Mouse (Mus musculus) left cerebral cortex, postnatal 4 days (tissue): ENCODE results near the gene Dpm1. TPM values are rescaled to one million over a fixed set of nuclear protein-coding genes. Genes with fewer than 3 reads are reported as not detected.

ENCODE experiments used
- DNase-seq: peaks from one replicate; pipeline ENCODE4 v3.0.0-alpha.2; 2022
- intact Hi-C: fragments of 180-260 bp; cut with DNase I; formaldehyde crosslinking; loops from one replicate; pipeline ENCODE4 v1.15.1; 2025
- microRNA-seq: library from miRNA; unstranded; fragments of <30 nt; microRNA quantifications from one replicate; pipeline ENCODE4 v1.2.0, GENCODE M21; 2022
- total RNA-seq, 2 experiments: library from RNA; stranded (reverse); gene quantifications; 2 replicates each; pipeline ENCODE4 v1.2.3; 2021

Dpm1 gene
- total RNA-seq, 2 experiments from 2014 or later, result 29.7 to 41.5 TPM

- DNase-seq, result no peak
- intact Hi-C loops, result no loop called here
These were observed 61.2 kb downstream of the Dpm1 start for GRCm38 (mm10) chr2:168168892-168169799.

GRCm38 (mm10) chr2:168167781-168168180 is 62.6 kb downstream of the Dpm1 start:
- DNase-seq, result no peak
- intact Hi-C loops, result no loop called here

GRCm38 (mm10) chr2:168166750-168167460 is 63.5 kb downstream of the Dpm1 start:
- no peak for DNase-seq
- intact Hi-C loops, result no loop called here

- DNase-seq, result no peak
- intact Hi-C loops, result no loop called here
These were observed 68.4 kb downstream of the Dpm1 start for GRCm38 (mm10) chr2:168161978-168162377.

GRCm38 (mm10) chr2:168161514-168161971 is 68.8 kb downstream of the Dpm1 start:
- no peak for DNase-seq
- intact Hi-C loops, result no loop called here

GRCm38 (mm10) chr2:168160370-168160930 is 69.9 kb downstream of the Dpm1 start:
- intact Hi-C loops, result no loop called here
- DNase-seq, result no peak

Small RNA genes within 50 kb of the gene (microRNA-seq; reads per million reads assigned to microRNA genes)
- gene Gm24561, result not detected

Other genes with a start within 250 kb of the Dpm1 start
- gene Ripor3, start 220.0 kb downstream of the Dpm1 start, total RNA-seq, result under 1 TPM; 0.52 to 0.64 TPM
- gene Pard6b, start 149.6 kb downstream of the Dpm1 start, total RNA-seq, result 1 to 10 TPM; 4.3 to 4.9 TPM
- gene Adnp, start 23.5 kb downstream of the Dpm1 start, total RNA-seq, result 100 to 1,000 TPM; 146 to 147 TPM
- 10 to 100 TPM; 28.5 to 33.7 TPM for gene Gm20716, start 227 bp downstream of the Dpm1 start, total RNA-seq
- gene Mocs3, start within 50 bp of the Dpm1 start, total RNA-seq, result 10 to 100 TPM; 15.5 to 17.7 TPM
- 10 to 100 TPM; 34.4 to 34.5 TPM for gene Kcng1, start 51.1 kb upstream of the Dpm1 start, total RNA-seq